Mouse (Mus musculus) liver, embryonic 14.5 days (tissue): Measurements from ENCODE around the gene Fa2h. TPM values are rescaled to one million over a fixed set of nuclear protein-coding genes. Genes with fewer than 3 reads are reported as not detected.
A peak's percentile ranks its signal among the peaks of the same experiment; 100 is the strongest.

Experiments
- ATAC-seq: fragments of 200-750 bp; cut with Nextera tagmentation; 2 replicates; pipeline ENCODE4 v1.8.0; 2017; ENCODE audit warnings: moderate number of reproducible peaks, mild to moderate bottlenecking, moderate library complexity; ENCODE audit not compliant: insufficient read depth
- DNase-seq, 3 experiments: peaks; one replicate each; pipeline ENCODE4 v3.0.0-alpha.2; 2012 to 2013; ENCODE audit warnings: low read depth in 3 of 3, low spot score in 3 of 3
- H3K27ac ChIP-seq: fragments of 300-500 bp; sonication (generic); 2 replicates; pipeline ENCODE4 v1.5.1; 2014; ENCODE audit warnings: moderate library complexity, mild to moderate bottlenecking, control low read depth, inconsistent platforms
- H3K27me3 ChIP-seq: fragments of 300-500 bp; sonication (generic); 2 replicates; pipeline ENCODE4 v1.6.1; 2014; ENCODE audit warnings: mild to moderate bottlenecking, low read length, moderate library complexity; ENCODE audit not compliant: control insufficient read depth, insufficient read depth
- H3K36me3 ChIP-seq: fragments of 300-500 bp; sonication (generic); replicated peaks from 2 replicates; pipeline ENCODE4 v1.6.1; 2014; ENCODE audit warnings: low read depth; ENCODE audit not compliant: control insufficient read depth, insufficient read depth
- H3K4me1 ChIP-seq, 2 experiments: fragments of 200-500 bp in 1 of 2; fragments of 300-500 bp in 1 of 2; sonication (generic) in 1 of 2; replicated peaks; 2 replicates each; pipeline ENCODE4 v1.6.1; 2012 to 2014; ENCODE audit warnings: antibody characterized with exemption in 1 of 2, inconsistent platforms in 1 of 2, low read length in 1 of 2; ENCODE audit not compliant: control insufficient read depth in 2 of 2, insufficient read depth in 2 of 2
- H3K4me2 ChIP-seq: fragments of 300-500 bp; sonication (generic); 2 replicates; pipeline ENCODE4 v1.6.1; 2014; ENCODE audit warnings: low read depth, mild to moderate bottlenecking, control low read depth, moderate library complexity
- H3K4me3 ChIP-seq, 2 experiments: fragments of 200-500 bp in 1 of 2; fragments of 300-500 bp in 1 of 2; sonication (generic) in 1 of 2; 2 replicates each; pipeline ENCODE4 v1.5.1; 2012 to 2014; ENCODE audit warnings: low read depth in 2 of 2, low read length in 2 of 2, mild to moderate bottlenecking in 2 of 2, control low read depth in 1 of 2, inconsistent platforms in 1 of 2, moderate library complexity in 1 of 2; ENCODE audit not compliant: insufficient read depth in 1 of 2
- H3K9ac ChIP-seq: fragments of 300-500 bp; sonication (generic); replicated peaks from 2 replicates; pipeline ENCODE4 v1.6.1; 2014; ENCODE audit warnings: mild to moderate bottlenecking, control low read depth, moderate library complexity
- H3K9me3 ChIP-seq: fragments of 300-500 bp; sonication (generic); 2 replicates; pipeline ENCODE4 v1.6.1; 2016; ENCODE audit warnings: low read length, mixed read lengths; ENCODE audit not compliant: control insufficient read depth
- CTCF ChIP-seq: IDR thresholded peaks from 2 replicates; pipeline ENCODE4 v1.5.1; 2016; ENCODE audit warnings: antibody characterized with exemption, low read depth, control low read depth
- EP300 ChIP-seq: IDR thresholded peaks from 2 replicates; pipeline ENCODE4 v1.6.1; 2016; ENCODE audit warnings: antibody characterized with exemption, low read depth
- WGBS: fragments of 180-500 bp; shearing (Covaris S2); extraction: QIAGEN DNeasy Blood & Tissue Kit; methylation state at CpG from one replicate; pipeline ENCODE4 v1.1.7; 2014; ENCODE audit not compliant: insufficient replicate concordance; 5-methylcytosine and 5-hydroxymethylcytosine counted together
- polyA plus RNA-seq, 2 experiments: library from polyadenylated mRNA; depleted of rRNA in 1 of 2; stranded (reverse) in 1 of 2; unstranded in 1 of 2; fragments of >200 nt; fragmentation: Nextera tagmentation in 1 of 2; extraction: Ambion mirVana in 1 of 2; gene quantifications; 2 replicates each; pipeline versions ENCODE4 v1.2.1 to v1.2.3; 2012 to 2014

Gene Fa2h
- polyA plus RNA-seq, 2 experiments = 0.02 TPM; not detected in 1

- H3K27ac ChIP-seq = no peak overlapping the region
- H3K27me3 ChIP-seq = no peaks in the 10 kb centered on the region; the same call in 1 of the 2 replicates
- TF ChIP-seq CTCF = no peak
- TF ChIP-seq EP300 = no peak
- H3K4me3 ChIP-seq = no peak overlapping the region
- ATAC-seq (no peak), DNase-seq (no peak)
- H3K9me3 ChIP-seq = no peaks in the 10 kb centered on the region
- WGBS = 65% methylated on average over 2 of the region's 2 CpGs
- no peak overlapping the region for H3K9ac ChIP-seq
- H3K36me3 ChIP-seq = no peaks in the 10 kb centered on the region
- no peaks in the 10 kb centered on the region for H3K4me1 ChIP-seq
- no peak overlapping the region for H3K4me2 ChIP-seq
Measured at GRCm38 (mm10) chr8:111422614-111423013, 29.0 kb upstream of the Fa2h start.

GRCm38 (mm10) chr8:111419171-111419570, 25.5 kb upstream of the Fa2h start:
- DNase-seq = no peak
- whole genome bisulfite sequencing = 56% methylated on average over 3 of the region's 3 CpGs
- H3K9me3 ChIP-seq = no peaks in the 10 kb centered on the region
- H3K27me3 ChIP-seq = no peaks in the 10 kb centered on the region; the same call in 1 of the 2 replicates
- no peaks in the 10 kb centered on the region for H3K4me1 ChIP-seq
- ATAC-seq = no peak
- H3K4me2 ChIP-seq = no peak overlapping the region
- no peaks in the 10 kb centered on the region for H3K36me3 ChIP-seq
- H3K27ac ChIP-seq = no peak overlapping the region
- H3K9ac ChIP-seq = no peak overlapping the region
- TF ChIP-seq CTCF (no peak), EP300 (no peak)
- H3K4me3 ChIP-seq = no peak overlapping the region

GRCm38 (mm10) chr8:111418601-111419000, 25.0 kb upstream of the Fa2h start:
- 14% methylated on average over 9 of the region's 9 CpGs for WGBS
- Histone ChIP-seq H3K27ac (no peak overlapping the region), H3K4me1 (no peaks in the 10 kb centered on the region), H3K9me3 (no peaks in the 10 kb centered on the region), H3K36me3 (no peaks in the 10 kb centered on the region), H3K4me2 (no peak overlapping the region), H3K27me3 (no peaks in the 10 kb centered on the region; the same call in 1 of the 2 replicates), H3K4me3 (no peak overlapping the region), H3K9ac (no peak overlapping the region)
- DNase-seq (peak in 1 of 3 experiments; percentile 11), ATAC-seq (no peak)
- TF ChIP-seq CTCF (peak; percentile 64), EP300 (no peak)

DNA sequence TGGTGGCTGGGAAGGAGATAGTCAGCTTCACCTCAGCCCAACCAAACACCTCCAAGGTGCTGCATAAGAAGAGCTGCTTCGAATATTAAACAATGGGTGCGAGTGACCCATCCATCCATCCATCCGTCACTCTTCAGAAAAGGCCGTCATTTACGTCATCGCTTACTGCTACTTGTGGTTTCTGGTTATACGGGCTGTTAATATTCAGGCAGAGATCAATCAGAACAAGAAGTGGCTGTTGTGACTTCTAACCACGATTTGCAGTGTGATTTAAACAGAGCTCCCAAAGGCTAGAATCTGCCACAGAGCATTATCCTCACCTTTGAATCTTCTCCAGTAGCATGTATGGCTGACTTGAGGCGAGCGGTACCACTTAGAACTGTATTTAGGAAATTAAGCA, 23.6 kb upstream of the Fa2h start:
- DNase-seq (no peak), ATAC-seq (no peak)
- no peaks in the 10 kb centered on the region for H3K9me3 ChIP-seq
- WGBS = 55% methylated on average over 10 of the region's 10 CpGs
- H3K4me1 ChIP-seq = no peaks in the 10 kb centered on the region
- H3K27ac ChIP-seq = no peak overlapping the region
- H3K27me3 ChIP-seq = no peaks in the 10 kb centered on the region; the same call in 1 of the 2 replicates
- H3K4me3 ChIP-seq = no peak overlapping the region
- no peaks in the 10 kb centered on the region for H3K36me3 ChIP-seq
- no peak overlapping the region for H3K9ac ChIP-seq
- H3K4me2 ChIP-seq = no peak overlapping the region
- TF ChIP-seq CTCF = no peak
- TF ChIP-seq EP300 = no peak

DNA sequence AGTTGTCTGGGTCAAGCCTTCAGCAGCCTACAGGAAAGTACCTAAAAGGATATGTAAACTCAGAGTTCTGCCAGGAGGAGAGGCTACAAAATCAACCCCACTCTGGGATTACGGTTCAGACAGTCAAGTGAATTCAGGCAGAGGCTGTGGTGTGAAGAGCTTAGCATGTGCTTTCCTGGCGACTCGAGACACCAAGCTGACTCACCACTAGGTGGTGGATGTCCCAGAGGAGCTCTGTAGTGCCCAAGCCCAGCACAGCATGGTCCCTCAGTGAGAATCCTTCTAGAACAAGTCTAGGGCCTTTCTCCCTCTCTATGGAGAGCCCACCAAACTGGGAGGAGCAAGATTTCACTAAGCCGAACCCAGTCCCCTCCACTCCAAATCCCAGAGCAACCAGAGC, 9.8 kb upstream of the Fa2h start:
- TF ChIP-seq EP300 (no peak), CTCF (peak; percentile 60)
- DNase-seq = no peak
- no peaks in the 10 kb centered on the region for H3K9me3 ChIP-seq
- no peak overlapping the region for H3K4me2 ChIP-seq
- WGBS = 23% methylated on average over 4 of the region's 4 CpGs
- no peaks in the 10 kb centered on the region for H3K4me1 ChIP-seq
- no peak overlapping the region for H3K9ac ChIP-seq
- H3K4me3 ChIP-seq = no peak overlapping the region
- H3K27me3 ChIP-seq = no peaks in the 10 kb centered on the region
- H3K36me3 ChIP-seq = no peaks in the 10 kb centered on the region
- ATAC-seq = no peak
- no peak overlapping the region for H3K27ac ChIP-seq
